Mouse (Mus musculus): ENCODE data around the gene Tspan9.

DNA sequence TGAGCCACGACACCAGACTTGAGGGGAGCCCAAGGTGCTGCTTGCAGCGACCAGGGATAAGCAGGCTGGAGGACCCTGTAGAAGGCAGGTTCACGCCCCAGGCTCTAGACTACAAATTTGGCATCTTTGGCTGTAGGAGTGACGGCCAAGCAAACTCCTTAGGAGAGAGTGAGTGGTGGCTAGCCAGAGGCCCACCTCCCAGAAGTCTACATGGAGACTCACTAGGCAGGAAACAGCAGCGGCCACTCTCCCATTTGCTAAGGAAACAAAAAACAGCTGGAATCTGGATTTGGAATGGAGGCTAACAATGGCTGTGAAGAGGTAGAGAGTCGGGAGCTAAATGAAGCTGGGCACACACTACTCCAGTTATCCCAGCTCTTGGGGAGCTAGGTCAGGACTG is 104.8 kb downstream of the Tspan9 start:
- TF ChIP-seq GATA1 (IDR thresholded peaks at IDR 0.05; ENCODE audit: borderline replicate concordance, low read length) (no peak), FLI1 (IDR thresholded peaks at IDR 0.05; ENCODE audit: low read length) (no peak)
